Mouse (Mus musculus): ENCODE data around the gene Maats1. TPM values are rescaled to one million over a fixed set of nuclear protein-coding genes. Genes with fewer than 3 reads are reported as not detected.

The Maats1 gene
- polyA plus RNA-seq, 1 experiment from 2014 or later: 0.71 TPM

- peaks cover 8% of the 10 kb centered on the region for H3K36me3 ChIP-seq (ENCODE audit: control insufficient read depth, insufficient read depth, low read length)
- H3K9me3 ChIP-seq (replicated peaks; ENCODE audit: control insufficient read depth, low read length): no peaks in the 10 kb centered on the region
- no peak for DNase-seq (ENCODE audit: low spot score)
- no peak overlapping the region for H3K27ac ChIP-seq (ENCODE audit: low read depth, low read length)
- H3K27me3 ChIP-seq (replicated peaks; ENCODE audit: control insufficient read depth, insufficient read depth, low read length): no peaks in the 10 kb centered on the region
- no peak overlapping the region for H3K4me3 ChIP-seq (ENCODE audit: low read depth, low read length)
- ATAC-seq: no peak
- no peak overlapping the region for H3K4me2 ChIP-seq (ENCODE audit: low read length)
- H3K4me1 ChIP-seq (ENCODE audit: control insufficient read depth, insufficient read depth, low read length): no peaks in the 10 kb centered on the region
- 97% methylated on average over 6 of the region's 6 CpGs for WGBS
- H3K9ac ChIP-seq (ENCODE audit: low read length): no peak overlapping the region
Observed at GRCm38 (mm10) chr16:38250467-38250866, 91.5 kb downstream of the Maats1 start.

- H3K4me1 ChIP-seq (ENCODE audit: control insufficient read depth, insufficient read depth, low read length): no peaks in the 10 kb centered on the region
- ATAC-seq (no peak; the same call in 1 of the 2 replicates), DNase-seq (ENCODE audit: low spot score) (no peak)
- no peak overlapping the region for H3K4me3 ChIP-seq (ENCODE audit: low read depth, low read length)
- H3K4me2 ChIP-seq (ENCODE audit: low read length): no peak overlapping the region
- H3K27me3 ChIP-seq (replicated peaks; ENCODE audit: control insufficient read depth, insufficient read depth, low read length): no peaks in the 10 kb centered on the region
- no peak overlapping the region for H3K27ac ChIP-seq (ENCODE audit: low read depth, low read length)
- WGBS: 64% methylated on average over 13 of the region's 13 CpGs
- H3K9me3 ChIP-seq (replicated peaks; ENCODE audit: control insufficient read depth, low read length): no peaks in the 10 kb centered on the region
- no peak overlapping the region for H3K9ac ChIP-seq (ENCODE audit: low read length)
- H3K36me3 ChIP-seq (ENCODE audit: control insufficient read depth, insufficient read depth, low read length): peaks cover 14% of the 10 kb centered on the region
Observed at GRCm38 (mm10) chr16:38248331-38248961, 93.5 kb downstream of the Maats1 start.

Other genes with a start within 250 kb of the Maats1 start
- gene Nr1i2, start 47.3 kb downstream of the Maats1 start, polyA plus RNA-seq (2014; fragmentation: Nextera tagmentation; extraction: Ambion mirVana): not detected in 2 replicates
- 107 and 126 TPM in 2 replicates for gene Cox17, start 4.8 kb upstream of the Maats1 start, polyA plus RNA-seq (2014; fragmentation: Nextera tagmentation; extraction: Ambion mirVana)
- not detected in 2 replicates for gene Gm21987, start 4.9 kb upstream of the Maats1 start, polyA plus RNA-seq (2014; fragmentation: Nextera tagmentation; extraction: Ambion mirVana)
- 0.17 and 0.51 TPM in 2 replicates for gene Popdc2, start 20.1 kb upstream of the Maats1 start, polyA plus RNA-seq (2014; fragmentation: Nextera tagmentation; extraction: Ambion mirVana)
- 0.39 and 0.61 TPM in 2 replicates for gene Pla1a, start 91.0 kb upstream of the Maats1 start, polyA plus RNA-seq (2014; fragmentation: Nextera tagmentation; extraction: Ambion mirVana)
- gene Adprh, start 110.6 kb upstream of the Maats1 start, polyA plus RNA-seq (2014; fragmentation: Nextera tagmentation; extraction: Ambion mirVana): 124 and 129 TPM in 2 replicates
- 0.25 and 0.31 TPM in 2 replicates for gene Cd80, start 113.4 kb upstream of the Maats1 start, polyA plus RNA-seq (2014; fragmentation: Nextera tagmentation; extraction: Ambion mirVana)
- gene Timmdc1, start 180.5 kb upstream of the Maats1 start, polyA plus RNA-seq (2014; fragmentation: Nextera tagmentation; extraction: Ambion mirVana): 26.4 and 28.4 TPM in 2 replicates
- 67.2 and 69.5 TPM in 2 replicates for gene Poglut1, start 208.1 kb upstream of the Maats1 start, polyA plus RNA-seq (2014; fragmentation: Nextera tagmentation; extraction: Ambion mirVana)
- 41.6 and 42.6 TPM in 2 replicates for gene Tmem39a, start 216.6 kb upstream of the Maats1 start, polyA plus RNA-seq (2014; fragmentation: Nextera tagmentation; extraction: Ambion mirVana)